Mouse (Mus musculus) CH12.LX (cell line): Measurements from ENCODE around the gene Hist1h2an. TPM values are rescaled to one million over a fixed set of nuclear protein-coding genes. Genes with fewer than 3 reads are reported as not detected.

Experiments used
- DNase-seq: peaks from one replicate; pipeline ENCODE4 v3.0.0-alpha.2; 2013; ENCODE audit errors: extremely low read depth
- H3K27ac ChIP-seq: 2 replicates; pipeline ENCODE4 v1.5.1; 2012; ENCODE audit warnings: low read depth, mild to moderate bottlenecking, control low read depth, moderate library complexity; ENCODE audit not compliant: insufficient read depth
- H3K27me3 ChIP-seq: replicated peaks from 2 replicates; pipeline ENCODE3; 2012; ENCODE audit warnings: inconsistent platforms
- H3K36me3 ChIP-seq, 2 experiments: replicated peaks in 1 of 2; 2 replicates each; pipeline versions ENCODE3 to v1.6.1; 2012; ENCODE audit warnings: inconsistent platforms in 1 of 2, low read length in 1 of 2, mild to moderate bottlenecking in 1 of 2, mixed read lengths in 1 of 2, moderate library complexity in 1 of 2; ENCODE audit not compliant: control insufficient read depth in 1 of 2, insufficient read depth in 1 of 2
- H3K4me1 ChIP-seq, 2 experiments: 2 replicates each; pipeline ENCODE4 v1.6.1; 2012; ENCODE audit warnings: inconsistent platforms in 1 of 2, moderate library complexity in 1 of 2; ENCODE audit not compliant: insufficient read depth in 2 of 2, control insufficient read depth in 1 of 2
- H3K4me2 ChIP-seq: 2 replicates; pipeline ENCODE4 v1.6.1; 2012; ENCODE audit warnings: low read depth, mild to moderate bottlenecking, control low read depth; ENCODE audit not compliant: poor library complexity, insufficient read depth, severe bottlenecking
- H3K4me3 ChIP-seq, 3 experiments: fragments of 150-350 bp in 1 of 3; sonication (generic) in 1 of 3; replicated peaks in 1 of 3; 2 replicates each; pipeline versions ENCODE3 to v1.5.1; 2011 to 2012; ENCODE audit warnings: low read depth in 2 of 3, low read length in 2 of 3, mild to moderate bottlenecking in 2 of 3, moderate library complexity in 2 of 3, control low read depth in 1 of 3, improper control_type of control experiment in 1 of 3, inconsistent platforms in 1 of 3, mixed read lengths in 1 of 3; ENCODE audit not compliant: poor library complexity in 1 of 3
- H3K79me2 ChIP-seq: replicated peaks from 2 replicates; pipeline ENCODE4 v1.6.1; 2012; ENCODE audit warnings: mild to moderate bottlenecking, moderate library complexity; ENCODE audit not compliant: control insufficient read depth, poor library complexity, insufficient read depth, severe bottlenecking; ENCODE audit errors: extremely low read depth
- H3K9ac ChIP-seq: 2 replicates; pipeline ENCODE4 v1.6.1; 2012; ENCODE audit warnings: low read depth, mild to moderate bottlenecking, control low read depth, moderate library complexity; ENCODE audit not compliant: insufficient read depth
- H3K9me3 ChIP-seq: replicated peaks from 2 replicates; pipeline ENCODE3; 2012; ENCODE audit warnings: low read length, inconsistent platforms, mixed read lengths
- CHD1 ChIP-seq: IDR thresholded peaks from 2 replicates; pipeline ENCODE4 v1.6.1; 2012; ENCODE audit warnings: low read depth, low read length, improper control_type of control experiment, inconsistent platforms
- CHD2 ChIP-seq: IDR thresholded peaks from 2 replicates; pipeline ENCODE4 v1.6.1; 2011; ENCODE audit warnings: low read length, improper control_type of control experiment
- ELF1 ChIP-seq: IDR thresholded peaks from 2 replicates; pipeline ENCODE4 v1.6.1; 2014; ENCODE audit warnings: low read depth, mild to moderate bottlenecking, inconsistent platforms, low read length, improper control_type of control experiment
- JUN ChIP-seq: IDR thresholded peaks from 2 replicates; pipeline ENCODE4 v1.6.1; 2011; ENCODE audit warnings: low read depth, mild to moderate bottlenecking, low read length, improper control_type of control experiment, moderate library complexity; ENCODE audit not compliant: insufficient read depth
- JUND ChIP-seq: conservative IDR thresholded peaks from 2 replicates; pipeline ENCODE4 v1.6.1; 2011; ENCODE audit warnings: low read depth, low read length, improper control_type of control experiment
- KAT2A ChIP-seq: IDR thresholded peaks from 2 replicates; pipeline ENCODE4 v1.6.1; 2012; ENCODE audit warnings: low read length, improper control_type of control experiment, inconsistent platforms; ENCODE audit not compliant: insufficient replicate concordance
- MAFK ChIP-seq: IDR thresholded peaks from 2 replicates; pipeline ENCODE4 v1.6.1; 2011; ENCODE audit warnings: low read length, improper control_type of control experiment; ENCODE audit not compliant: insufficient replicate concordance
- MAX ChIP-seq: IDR thresholded peaks from 2 replicates; pipeline ENCODE4 v1.6.1; 2011; ENCODE audit warnings: low read length, improper control_type of control experiment
- MXI1 ChIP-seq: IDR thresholded peaks from 2 replicates; pipeline ENCODE4 v1.6.1; 2011; ENCODE audit warnings: mild to moderate bottlenecking, low read depth, low read length, improper control_type of control experiment
- MYC ChIP-seq: IDR thresholded peaks from 2 replicates; pipeline ENCODE4 v1.6.1; 2011; ENCODE audit warnings: low read depth, mild to moderate bottlenecking, improper control_type of control experiment, low read length
- NELFE ChIP-seq: IDR thresholded peaks from 2 replicates; pipeline ENCODE4 v1.6.1; 2011; ENCODE audit warnings: low read depth, low read length, improper control_type of control experiment
- NRF1 ChIP-seq: IDR thresholded peaks from 2 replicates; pipeline ENCODE4 v1.6.1; 2014; ENCODE audit warnings: low read depth, mild to moderate bottlenecking, inconsistent platforms, low read length, improper control_type of control experiment, moderate library complexity
- POLR2A ChIP-seq: IDR thresholded peaks from 2 replicates; pipeline ENCODE4 v1.6.1; 2011; ENCODE audit warnings: low read depth, mild to moderate bottlenecking, improper control_type of control experiment, low read length
- SIN3A ChIP-seq: IDR thresholded peaks from 2 replicates; pipeline ENCODE4 v1.6.1; 2012; ENCODE audit warnings: low read length, improper control_type of control experiment, inconsistent platforms
- TCF12 ChIP-seq: IDR thresholded peaks from 2 replicates; pipeline ENCODE4 v1.6.1; 2014; ENCODE audit warnings: low read depth, mild to moderate bottlenecking, inconsistent platforms, low read length, improper control_type of control experiment
- UBTF ChIP-seq: IDR thresholded peaks from 2 replicates; pipeline ENCODE4 v1.6.1; 2012; ENCODE audit warnings: low read depth, mild to moderate bottlenecking, inconsistent platforms, low read length, improper control_type of control experiment, moderate library complexity
- USF1 ChIP-seq: IDR thresholded peaks from 2 replicates; pipeline ENCODE4 v1.6.1; 2014; ENCODE audit warnings: low read depth, mild to moderate bottlenecking, inconsistent platforms, low read length, improper control_type of control experiment
- ZKSCAN1 ChIP-seq: IDR thresholded peaks from 2 replicates; pipeline ENCODE4 v1.6.1; 2012; ENCODE audit warnings: low read depth, inconsistent platforms, low read length, improper control_type of control experiment, borderline replicate concordance
- ZMIZ1 ChIP-seq: IDR thresholded peaks from 2 replicates; pipeline ENCODE4 v1.6.1; 2012; ENCODE audit warnings: low read depth, mild to moderate bottlenecking, inconsistent platforms, low read length, improper control_type of control experiment
- dilution Hi-C: fragments of 300-500 bp; cut with MboI; formaldehyde crosslinking; loops from 2 replicates; pipeline ENCODE4 v1.14.3; 2020; ENCODE audit warnings: low sequenced_read_pairs; ENCODE audit not compliant: extremely low pct_unique_long_range_greater_than_20kb, extremely low pct_ligation_motif_present
- in situ Hi-C: fragments of 300-500 bp; cut with MboI; formaldehyde crosslinking; loops from 3 replicates; pipeline ENCODE4 v1.14.3; 2019; ENCODE audit warnings: low sequenced_read_pairs, low pct_ligation_motif_present, low pct_unique_long_range_greater_than_20kb, mixed read lengths
- polyA plus RNA-seq: library from polyadenylated mRNA; unstranded; fragments of >175 nt; gene quantifications from 2 replicates; pipeline ENCODE4 v1.2.1, GENCODE M21; 2012; ENCODE audit warnings: low read depth; ENCODE audit not compliant: insufficient read length
- total RNA-seq, 2 experiments: library from RNA; depleted of rRNA; stranded (reverse); fragments of 300-350 nt in 1 of 2; fragments of >200 nt in 1 of 2; gene quantifications; 2 replicates each; pipeline ENCODE4 v1.2.3; 2012 to 2014

The Hist1h2an gene
- total and polyA plus RNA-seq, 3 experiments, result 4.7 to 792 (median 7.1) TPM

GRCm38 (mm10) chr13:21789925-21790324 lies 2.9 kb upstream of the Hist1h2an start:
- H3K9ac ChIP-seq, result no peak overlapping the region
- H3K79me2 ChIP-seq, result no peaks in the 10 kb centered on the region
- no peak for DNase-seq
- peaks cover 0 to 21% of the 10 kb centered on the region in 2 experiments; a peak in 2 of 4 replicates for H3K4me1 ChIP-seq
- TF ChIP-seq ELF1 (no peak), NRF1 (no peak), JUND (no peak), CHD2 (no peak)
- in situ Hi-C loops, result no loop called here
- no peak overlapping the region for H3K4me3 ChIP-seq
- no peak overlapping the region for H3K4me2 ChIP-seq
- no peaks in the 10 kb centered on the region for H3K27me3 ChIP-seq
- dilution Hi-C loops, result no loop called here
- no peaks in the 10 kb centered on the region for H3K36me3 ChIP-seq
- no peaks in the 10 kb centered on the region for H3K9me3 ChIP-seq
- no peak overlapping the region for H3K27ac ChIP-seq

- TF ChIP-seq ZKSCAN1 (no peak), UBTF (peak; percentile 79; the same call in 1 of the 2 replicates), MXI1 (0 out of 2 replicates have a peak, but pooled peaks have one; percentile 10), CHD1 (peak; percentile 93), MYC (peak; percentile 25; the same call in 1 of the 2 replicates), SIN3A (no peak), MAX (peak; percentile 7; the same call in 1 of the 2 replicates), NELFE (peak; percentile 58; the same call in 1 of the 2 replicates), POLR2A (peak; percentile 65), KAT2A (no peak), USF1 (no peak), MAFK (no peak), JUN (no peak), ZMIZ1 (peak; percentile 42; the same call in 1 of the 2 replicates), ELF1 (no peak), NRF1 (peak; percentile 7; the same call in 1 of the 2 replicates), TCF12 (no peak)
- in situ Hi-C loops (no loop called here), dilution Hi-C loops (no loop called here)
- peaks cover 0 to 33% of the 10 kb centered on the region in 2 experiments; a peak in 3 of 4 replicates for H3K4me1 ChIP-seq
- H3K27ac ChIP-seq, result peak overlapping the region; percentile 91
- H3K9ac ChIP-seq, result peak overlapping the region; percentile 69
- H3K4me2 ChIP-seq, result peak overlapping the region; percentile 88
- no peaks in the 10 kb centered on the region for H3K79me2 ChIP-seq
- peak; percentile 74 for DNase-seq
- no peaks in the 10 kb centered on the region for H3K27me3 ChIP-seq
- no peaks in the 10 kb centered on the region for H3K36me3 ChIP-seq
- no peaks in the 10 kb centered on the region for H3K9me3 ChIP-seq
- peak overlapping the region in 1 of 3 experiments; percentile 13 for H3K4me3 ChIP-seq
Measured at GRCm38 (mm10) chr13:21787760-21788593, 959 bp upstream of the Hist1h2an start.
